Mouse (Mus musculus) heart, embryonic 11.5 days (tissue): ENCODE data around the gene Plekhm3. TPM values are rescaled to one million over a fixed set of nuclear protein-coding genes. Genes with fewer than 3 reads are reported as not detected.

Source experiments
- ATAC-seq: fragments of 200-750 bp; cut with Nextera tagmentation; replicated peaks from 2 replicates; pipeline ENCODE4 v1.8.0; 2017; ENCODE audit warnings: moderate library complexity; ENCODE audit not compliant: insufficient number of reproducible peaks, low FRiP score, low TSS enrichment
- H3K27ac ChIP-seq: fragments of 300-500 bp; sonication (generic); 2 replicates; pipeline ENCODE4 v1.5.1; 2014; ENCODE audit warnings: mild to moderate bottlenecking, low read depth, low read length
- H3K27me3 ChIP-seq: fragments of 300-500 bp; sonication (generic); 2 replicates; pipeline ENCODE4 v1.6.1; 2014; ENCODE audit warnings: mild to moderate bottlenecking, low read length, mixed read lengths; ENCODE audit not compliant: control insufficient read depth, insufficient read depth
- H3K36me3 ChIP-seq: fragments of 300-500 bp; sonication (generic); 2 replicates; pipeline ENCODE4 v1.6.1; 2014; ENCODE audit warnings: mild to moderate bottlenecking, low read length, moderate library complexity, mixed read lengths; ENCODE audit not compliant: control insufficient read depth, insufficient read depth
- H3K4me1 ChIP-seq: fragments of 300-500 bp; sonication (generic); 2 replicates; pipeline ENCODE4 v1.6.1; 2014; ENCODE audit warnings: low read length; ENCODE audit not compliant: control insufficient read depth, insufficient read depth
- H3K4me2 ChIP-seq: fragments of 300-500 bp; sonication (generic); 2 replicates; pipeline ENCODE4 v1.6.1; 2014; ENCODE audit warnings: mild to moderate bottlenecking, moderate library complexity
- H3K4me3 ChIP-seq: fragments of 300-500 bp; sonication (generic); 2 replicates; pipeline ENCODE4 v1.5.1; 2014; ENCODE audit warnings: low read depth, low read length
- H3K9ac ChIP-seq: fragments of 300-500 bp; sonication (generic); 2 replicates; pipeline ENCODE4 v1.6.1; 2014; ENCODE audit warnings: mild to moderate bottlenecking, low read depth, low read length, moderate library complexity
- H3K9me3 ChIP-seq: fragments of 300-500 bp; sonication (generic); replicated peaks from 2 replicates; pipeline ENCODE4 v1.6.1; 2016; ENCODE audit warnings: low read length; ENCODE audit not compliant: control insufficient read depth
- WGBS: fragments of 180-500 bp; shearing (Covaris S2); extraction: QIAGEN DNeasy Blood & Tissue Kit; methylation state at CpG from one replicate; pipeline ENCODE4 v1.1.7; 2014; ENCODE audit not compliant: insufficient replicate concordance; 5-methylcytosine and 5-hydroxymethylcytosine counted together
- polyA plus RNA-seq: library from polyadenylated mRNA; unstranded; fragments of >200 nt; fragmentation: Nextera tagmentation; extraction: Ambion mirVana; gene quantifications from 2 replicates; pipeline ENCODE4 v1.2.1, GENCODE M21; 2014

Plekhm3 gene
- polyA plus RNA-seq, 1 experiment from 2014 or later = 9.9 TPM

- under 1% methylated on average over 11 of the region's 11 CpGs for WGBS
- Histone ChIP-seq H3K4me1 (peaks cover 19% of the 10 kb centered on the region), H3K9ac (peak overlapping the region; percentile 69; the same call in 1 of the 2 replicates), H3K4me3 (peak overlapping the region; percentile 68), H3K36me3 (no peaks in the 10 kb centered on the region), H3K4me2 (peak overlapping the region; percentile 93), H3K27ac (peak overlapping the region; percentile 63; the same call in 1 of the 2 replicates), H3K9me3 (no peaks in the 10 kb centered on the region), H3K27me3 (peaks cover 13% of the 10 kb centered on the region)
- no peak for ATAC-seq
These were observed 218.5 kb downstream of the Plekhm3 start for GRCm38 (mm10) chr1:64738180-64738555.

DNA sequence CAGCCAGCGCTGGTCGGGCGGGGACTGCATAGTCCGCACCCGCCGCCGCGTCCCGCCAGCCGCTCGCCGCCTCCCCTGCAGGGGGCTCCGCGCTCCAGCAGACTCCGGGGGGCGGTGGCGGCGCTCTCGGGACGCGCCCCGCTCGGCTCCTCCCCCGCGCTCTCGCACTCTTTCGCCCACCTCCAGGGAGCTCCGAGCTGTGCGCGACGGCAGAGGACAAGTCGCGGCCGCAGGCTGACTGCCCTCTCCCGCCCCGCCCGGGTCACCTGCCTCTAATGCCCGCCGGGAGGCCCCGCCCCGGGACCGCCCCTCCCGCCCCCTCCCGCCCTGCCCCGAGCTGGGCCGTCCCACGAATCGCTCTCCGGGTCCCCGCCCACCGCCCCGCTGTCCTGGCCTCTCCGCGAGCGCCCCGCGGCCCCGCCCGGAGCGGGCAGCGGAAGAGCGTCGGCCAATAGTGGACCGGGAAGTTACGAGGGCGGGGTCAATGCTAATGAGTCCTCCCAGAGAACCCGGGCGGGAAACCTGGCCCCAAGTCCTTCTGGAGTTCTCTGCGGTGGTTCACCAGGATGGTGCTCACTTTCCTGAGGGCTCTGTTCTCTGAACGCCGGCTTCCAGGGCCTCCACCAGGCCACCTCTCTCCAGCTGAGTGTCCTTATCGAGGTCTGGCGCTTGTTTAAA, 219.0 kb downstream of the Plekhm3 start, which contains the start of gene Fzd5:
Gene Fzd5 (minus strand): TSS at position 250 of the 678 bp plus-strand sequence.
- peak within 1 kb of the TSS; percentile 71 for H3K27ac ChIP-seq
- no peaks in the 10 kb centered on the region for H3K9me3 ChIP-seq
- no peaks in the 10 kb centered on the region for H3K36me3 ChIP-seq
- H3K27me3 ChIP-seq = peaks cover 13% of the 10 kb centered on the region
- H3K4me3 ChIP-seq = peak within 1 kb of the TSS; percentile 68
- peak within 1 kb of the TSS; percentile 76 for H3K9ac ChIP-seq
- H3K4me2 ChIP-seq = peak within 1 kb of the TSS; percentile 93
- under 1% methylated on average over 56 of the region's 73 CpGs for WGBS
- peak; percentile 93 for ATAC-seq
- H3K4me1 ChIP-seq = peaks cover 22% of the 10 kb centered on the region

DNA sequence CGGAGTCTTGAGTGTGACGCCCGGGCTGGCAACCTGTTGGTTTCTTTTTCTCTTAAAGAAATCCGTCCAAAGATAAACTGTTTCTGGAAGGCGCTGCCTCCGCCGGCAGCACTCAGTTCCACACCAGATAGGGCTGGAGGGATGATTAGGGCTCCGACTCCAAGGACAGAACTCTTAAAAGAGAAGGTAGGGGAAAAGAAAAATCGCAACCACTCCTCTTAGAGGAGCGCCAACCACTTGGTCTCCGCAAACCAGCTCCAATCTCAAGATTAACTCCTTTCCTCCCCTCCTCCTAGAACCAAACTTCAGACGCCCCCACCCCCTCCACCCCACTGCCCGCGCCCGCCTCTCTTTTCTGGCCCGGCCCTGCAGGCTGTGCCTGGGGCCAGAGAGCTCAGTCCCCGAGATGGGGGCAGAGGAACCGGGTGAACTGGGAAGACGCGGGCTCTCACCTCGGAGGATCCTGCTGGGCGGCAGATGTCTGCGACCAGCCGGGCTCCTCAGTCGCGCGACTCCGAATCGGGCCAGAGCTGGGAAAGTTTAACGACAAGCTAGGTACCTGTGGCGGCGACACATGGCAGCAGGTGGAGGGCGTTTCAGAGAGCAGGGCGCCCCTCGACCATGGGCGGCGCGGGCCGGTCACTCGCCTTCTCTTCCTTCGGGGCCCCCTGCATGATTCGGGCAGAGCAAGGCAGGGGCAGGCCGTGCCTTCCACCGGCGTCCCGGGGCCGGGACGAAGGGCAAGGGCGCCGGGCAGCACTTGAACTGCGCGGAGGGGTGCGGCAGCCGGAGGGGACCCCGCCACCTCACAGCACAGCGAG, 219.7 kb downstream of the Plekhm3 start:
- peak; percentile 6 for ATAC-seq
- peak overlapping the region; percentile 93 for H3K4me2 ChIP-seq
- H3K36me3 ChIP-seq = no peaks in the 10 kb centered on the region
- H3K4me1 ChIP-seq = peaks cover 27% of the 10 kb centered on the region
- peak overlapping the region; percentile 71 for H3K27ac ChIP-seq
- peak overlapping the region; percentile 76 for H3K9ac ChIP-seq
- H3K27me3 ChIP-seq = peaks cover 13% of the 10 kb centered on the region
- no peaks in the 10 kb centered on the region for H3K9me3 ChIP-seq
- H3K4me3 ChIP-seq = peak overlapping the region; percentile 68
- WGBS = under 1% methylated on average over 56 of the region's 56 CpGs

Other genes with a start within 250 kb of the Plekhm3 start
- 1.4 and 2.2 TPM in 2 replicates for gene Fzd5, start 219.1 kb downstream of the Plekhm3 start, polyA plus RNA-seq
- 1.9 and 2.0 TPM in 2 replicates for gene Akr1cl, start 75.9 kb upstream of the Plekhm3 start, polyA plus RNA-seq
- not detected in 2 replicates for gene Cryge, start 94.3 kb upstream of the Plekhm3 start, polyA plus RNA-seq
- not detected in 2 replicates for gene Crygd, start 106.6 kb upstream of the Plekhm3 start, polyA plus RNA-seq
- gene Crygc, start 116.9 kb upstream of the Plekhm3 start, polyA plus RNA-seq = not detected in 2 replicates
- gene Crygb, start 125.5 kb upstream of the Plekhm3 start, polyA plus RNA-seq = 0.56 and 1.2 TPM in 2 replicates
- gene Cryga, start 146.5 kb upstream of the Plekhm3 start, polyA plus RNA-seq = not detected in 2 replicates
- gene Gm28845, start 162.7 kb upstream of the Plekhm3 start, polyA plus RNA-seq = not detected in 2 replicates
- gene D630023F18Rik, start 166.4 kb upstream of the Plekhm3 start, polyA plus RNA-seq = 0.09 and 0.25 TPM in 2 replicates
- 81.5 and 96.6 TPM in 2 replicates for gene Idh1, start 229.7 kb upstream of the Plekhm3 start, polyA plus RNA-seq
- 8.9 TPM in 2 replicates for gene Pikfyve, start 229.9 kb upstream of the Plekhm3 start, polyA plus RNA-seq